Comparison of ENCODE assay signal across 8 mouse cellular contexts in genomic region chr8:124284984-124285576, GRCm38 (mm10). TPM values are rescaled to one million over a fixed set of nuclear protein-coding genes. Genes with fewer than 3 reads are reported as not detected.
DNase-seq lines count a peak whose midpoint lies in the region; ATAC-seq lines count a peak whose summit lies in the region.

No protein-coding gene starts in this region.

- H3K27ac ChIP-seq in intestine, embryonic 14.5 days (ENCODE audit: low read depth): peak overlapping the region; percentile 64
- peak overlapping the region; percentile 53 for H3K27ac ChIP-seq in midbrain, embryonic 16.5 days (ENCODE audit: low read length)

- no peak overlapping the region for H3K4me2 ChIP-seq in intestine, embryonic 14.5 days (ENCODE audit: low read length)
- H3K4me2 ChIP-seq in midbrain, embryonic 16.5 days (ENCODE audit: low read length): no peak overlapping the region

- no peaks in the 10 kb centered on the region for H3K36me3 ChIP-seq in intestine, embryonic 14.5 days (ENCODE audit: control insufficient read depth, insufficient read depth, low read length)
- H3K36me3 ChIP-seq in midbrain, embryonic 16.5 days (ENCODE audit: control insufficient read depth, insufficient read depth, low read length): no peaks in the 10 kb centered on the region

- no peaks in the 10 kb centered on the region for H3K9me3 ChIP-seq in intestine, embryonic 14.5 days (ENCODE audit: control insufficient read depth, low read length)
- no peaks in the 10 kb centered on the region for H3K9me3 ChIP-seq in midbrain, embryonic 16.5 days (replicated peaks; ENCODE audit: control insufficient read depth, low read length, poor library complexity, severe bottlenecking)

- H3K27me3 ChIP-seq in intestine, embryonic 14.5 days (replicated peaks; ENCODE audit: control insufficient read depth, insufficient read depth, low read length): no peaks in the 10 kb centered on the region
- H3K27me3 ChIP-seq in midbrain, embryonic 16.5 days (ENCODE audit: control insufficient read depth, insufficient read depth, low read depth, low read length): no peaks in the 10 kb centered on the region

- ATAC-seq in intestine, embryonic 14.5 days (replicated peaks; ENCODE audit: low FRiP score, low TSS enrichment, low read depth): no peak
- ATAC-seq in midbrain, embryonic 16.5 days: peak; percentile 63

- H3K4me3 ChIP-seq in intestine, embryonic 14.5 days (ENCODE audit: low read depth, low read length): no peak overlapping the region
- no peak overlapping the region for H3K4me3 ChIP-seq in midbrain, embryonic 16.5 days (ENCODE audit: low read depth, low read length)

- intact Hi-C loops in heart, postnatal 25 days (cut with DNase I): loop anchor here (5.0 kb wide), 2 partner anchors 218 to 233 kb away; no protein-coding TSS in a partner anchor

- no peak overlapping the region for H3K9ac ChIP-seq in intestine, embryonic 14.5 days (ENCODE audit: low read length)
- H3K9ac ChIP-seq in midbrain, embryonic 16.5 days (ENCODE audit: low read depth, low read length): peak overlapping the region; percentile 28; the same call in 1 of the 2 replicates

- DNase-seq in heart, adult 11 months: peak; percentile 95
- DNase-seq in heart, postnatal 25 days (ENCODE audit: low spot score): no peak
- peak; percentile 21 to 32 for DNase-seq in gastrocnemius, adult 8-10 months (ENCODE audit: low spot score in 2 of 2)
- DNase-seq in intestine, embryonic 14.5 days (ENCODE audit: low spot score): no peak
- DNase-seq in urinary bladder, postnatal 10 days (ENCODE audit: low spot score): no peak
- no peak for DNase-seq in frontal cortex, postnatal 10 days (ENCODE audit: low spot score in 2 of 2)
- DNase-seq in spleen, postnatal 10 days (ENCODE audit: low spot score in 2 of 2): no peak

- 55% methylated on average over 9 of the region's 9 CpGs for whole genome bisulfite sequencing in intestine, embryonic 14.5 days
- 3% methylated on average over 9 of the region's 9 CpGs for WGBS in midbrain, embryonic 16.5 days

- H3K4me1 ChIP-seq in intestine, embryonic 14.5 days (replicated peaks; ENCODE audit: control insufficient read depth, insufficient read depth, low read length): peaks cover 38% of the 10 kb centered on the region
- peaks cover 52% of the 10 kb centered on the region for H3K4me1 ChIP-seq in midbrain, embryonic 16.5 days (ENCODE audit: control insufficient read depth, insufficient read depth, low read length)

RNA-seq across cellular contexts. Expression of gene Galnt2, which starts 53.9 kb away (rescaled TPM):
- 10 to 100 TPM; 37.7 to 41.6 TPM for total RNA-seq in heart, postnatal 25 days (2021)
- 10 to 100 TPM; 43.1 to 54.1 (median 49.5) TPM for total RNA-seq in gastrocnemius, adult 8-10 months (2022)
- polyA plus RNA-seq in intestine, embryonic 14.5 days (2014; fragmentation: Nextera tagmentation; extraction: Ambion mirVana): 60.5 and 63.9 TPM in 2 replicates
- polyA plus RNA-seq in midbrain, embryonic 16.5 days (2015; fragmentation: Nextera tagmentation; extraction: Ambion mirVana): 45.7 and 49.0 TPM in 2 replicates

Comparison
In these comparisons a context has a peak if more than half of its experiments do, and no peak if none do; other contexts are left out.
1. DNase-seq: peak in heart, adult 11 months (single experiment) and gastrocnemius, adult 8-10 months (2 of 2); none in heart, postnatal 25 days (single experiment), intestine, embryonic 14.5 days (single experiment), urinary bladder, postnatal 10 days (single experiment), frontal cortex, postnatal 10 days (0 of 2) and spleen, postnatal 10 days (0 of 2).